Mouse (Mus musculus) megakaryocyte progenitor cell, adult 5-6 weeks (primary cell): ENCODE data around the gene Stxbp1. TPM values are rescaled to one million over a fixed set of nuclear protein-coding genes. Genes with fewer than 3 reads are reported as not detected.

Source experiments
- ATAC-seq: replicated peaks from 2 replicates; pipeline ENCODE4 v1.8.0; 2016; ENCODE audit warnings: mild to moderate bottlenecking, moderate TSS enrichment, inconsistent platforms; ENCODE audit not compliant: poor library complexity
- total RNA-seq, 2 experiments: library from RNA; stranded (forward) in 1 of 2; stranded (reverse) in 1 of 2; fragments of 157-497, 149-512 nt in 1 of 2; fragments of 200-1000 nt in 1 of 2; gene quantifications; 2 replicates each; pipeline versions ENCODE4 v1.2.3 to v1.2.4; 2015 to 2017

Gene Stxbp1
- total RNA-seq, 2 experiments from 2014 or later, result 1.6 to 4.7 TPM

DNA sequence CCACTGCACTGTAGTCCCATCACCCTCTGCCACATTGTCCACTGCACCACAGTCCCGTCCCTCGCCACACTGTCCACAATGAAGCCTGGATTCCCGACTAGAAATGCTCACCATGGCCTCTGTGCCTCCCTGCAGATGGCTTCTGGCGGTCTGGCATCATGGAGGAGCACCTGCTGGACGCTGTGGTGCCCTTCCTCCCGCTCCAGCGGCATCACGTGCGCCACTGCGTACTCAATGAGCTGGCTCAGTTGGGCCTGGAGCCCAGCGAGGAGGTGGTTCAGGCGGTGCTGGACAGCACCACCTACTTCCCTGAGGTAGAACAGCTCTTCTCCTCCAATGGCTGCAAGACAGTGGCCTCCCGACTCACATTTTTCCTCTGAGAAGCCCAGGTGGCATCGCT lies 85.7 kb downstream of the Stxbp1 start:
- ATAC-seq, result no peak

DNA sequence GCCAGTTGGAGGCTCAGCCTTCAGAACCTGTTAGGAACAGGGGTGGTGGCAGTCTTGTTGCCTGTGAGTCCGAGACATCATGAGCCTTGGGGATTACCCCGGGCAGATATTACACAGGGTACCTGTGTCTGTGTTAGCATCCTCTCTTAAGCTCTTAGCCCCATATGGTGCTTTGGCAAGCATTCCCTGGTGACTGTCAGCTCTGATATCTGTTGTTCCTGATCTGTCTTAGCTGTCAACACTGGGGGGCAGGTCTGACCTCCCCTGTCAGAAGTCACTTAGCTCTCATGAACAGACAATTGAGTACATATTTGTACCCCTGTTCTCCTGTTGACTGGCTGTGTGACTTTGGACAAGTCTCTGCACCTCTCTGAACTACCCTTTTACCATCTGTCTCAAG lies 88.0 kb downstream of the Stxbp1 start:
- ATAC-seq, result no peak

- no peak for ATAC-seq
Measured at GRCm38 (mm10) chr2:32758503-32758902, 88.5 kb downstream of the Stxbp1 start.

DNA sequence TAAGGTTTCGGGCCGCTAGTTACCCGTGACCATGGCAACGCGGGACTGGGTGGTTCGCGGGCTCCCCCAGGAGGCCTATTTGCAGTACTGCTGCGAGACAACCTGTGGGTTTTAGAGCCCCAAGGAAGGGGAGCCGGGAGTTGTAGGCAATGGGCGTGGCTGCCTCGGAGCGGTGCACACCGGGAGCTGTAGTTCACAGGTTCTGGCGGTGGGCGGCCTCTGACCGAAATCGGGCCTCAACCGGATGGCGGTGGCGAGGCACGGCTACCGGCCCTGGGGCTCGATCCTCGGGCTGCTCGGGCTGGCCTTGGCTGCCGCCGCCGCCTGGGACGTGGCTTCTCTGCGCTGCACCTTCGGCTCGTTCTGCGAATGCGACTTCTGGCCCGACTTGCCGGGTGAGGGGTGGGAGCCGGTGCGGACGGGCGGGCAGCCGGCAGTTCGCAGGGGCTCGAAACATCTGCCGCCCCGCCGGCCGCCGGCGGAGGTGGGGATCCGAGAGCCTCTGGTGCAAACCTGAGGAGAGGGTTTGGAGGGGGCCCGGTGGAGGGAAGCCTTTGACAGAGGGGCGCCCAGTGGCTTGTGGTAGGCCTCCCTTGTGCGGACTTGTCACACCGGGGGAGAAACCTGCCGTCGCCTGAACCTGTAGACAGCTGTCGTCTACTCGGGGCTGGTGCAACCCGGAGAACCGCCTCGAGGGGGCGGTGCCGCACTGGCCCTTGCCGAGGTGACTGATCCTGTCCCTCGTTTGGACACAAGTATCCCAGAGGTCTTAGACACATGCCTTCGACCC lies 89.8 kb downstream of the Stxbp1 start, which contains the start of gene Tor2a:
TSS of gene Tor2a (plus strand) at position 179 of the 790 bp plus-strand sequence.
- ATAC-seq, result peak; percentile 99

DNA sequence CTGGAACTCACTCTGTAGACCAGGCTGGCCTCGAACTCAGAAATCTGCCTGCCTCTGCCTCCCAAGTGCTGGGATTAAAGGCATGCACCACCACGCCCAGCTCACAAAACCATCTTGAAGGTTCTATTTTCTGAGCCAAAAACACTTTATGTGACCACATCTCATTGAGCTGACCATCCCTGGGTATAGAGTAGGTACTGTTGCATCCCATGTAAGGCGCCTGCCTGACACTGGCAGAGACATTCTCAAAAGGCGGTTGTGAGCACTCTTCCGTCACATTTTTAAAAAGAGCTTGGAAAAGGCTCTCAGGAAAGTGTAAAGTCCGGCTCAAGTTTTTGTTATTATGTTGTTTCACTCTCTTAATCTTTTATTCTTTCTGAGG lies 90.4 kb downstream of the Stxbp1 start:
- no peak for ATAC-seq

DNA sequence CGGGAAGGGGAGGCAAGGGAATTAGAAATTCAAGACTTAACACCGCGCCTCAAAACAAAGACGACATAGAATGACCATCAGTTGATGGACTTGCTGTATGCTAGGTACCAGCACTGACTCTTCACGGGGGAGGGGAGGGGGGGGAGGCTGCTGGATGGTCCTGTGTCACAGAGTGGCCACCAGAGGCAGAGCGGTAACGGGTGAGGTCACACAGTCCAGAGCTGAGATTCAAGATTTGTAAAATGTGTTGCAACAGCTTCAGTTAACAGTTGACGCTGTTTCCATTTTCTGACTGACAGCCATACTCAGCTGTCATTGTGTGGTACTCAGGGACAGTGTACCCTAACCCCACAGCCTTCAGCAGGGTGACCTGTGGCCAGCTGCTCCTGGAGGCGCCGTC lies 94.9 kb downstream of the Stxbp1 start:
- ATAC-seq, result no peak

DNA sequence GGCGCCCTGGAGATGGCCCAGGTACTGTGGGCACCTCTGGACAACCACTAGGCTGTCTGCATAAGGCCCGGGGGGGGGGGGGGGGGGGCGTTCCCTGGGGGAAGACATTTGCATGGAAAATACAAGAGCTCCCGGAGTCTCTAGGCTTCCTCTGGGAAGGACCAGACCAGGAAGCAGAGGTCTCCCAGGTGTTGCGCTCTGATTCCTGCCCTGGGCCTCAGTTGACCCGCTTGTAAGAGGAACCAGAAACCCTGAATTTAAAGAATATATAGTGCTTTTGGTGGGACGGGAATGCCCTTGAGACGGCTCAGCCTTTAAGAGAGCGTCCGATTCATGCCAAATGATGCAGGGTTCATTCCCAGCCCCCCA lies 95.4 kb downstream of the Stxbp1 start:
- ATAC-seq, result no peak

- ATAC-seq, result no peak
Measured at GRCm38 (mm10) chr2:32750887-32751664, 96.0 kb downstream of the Stxbp1 start.

DNA sequence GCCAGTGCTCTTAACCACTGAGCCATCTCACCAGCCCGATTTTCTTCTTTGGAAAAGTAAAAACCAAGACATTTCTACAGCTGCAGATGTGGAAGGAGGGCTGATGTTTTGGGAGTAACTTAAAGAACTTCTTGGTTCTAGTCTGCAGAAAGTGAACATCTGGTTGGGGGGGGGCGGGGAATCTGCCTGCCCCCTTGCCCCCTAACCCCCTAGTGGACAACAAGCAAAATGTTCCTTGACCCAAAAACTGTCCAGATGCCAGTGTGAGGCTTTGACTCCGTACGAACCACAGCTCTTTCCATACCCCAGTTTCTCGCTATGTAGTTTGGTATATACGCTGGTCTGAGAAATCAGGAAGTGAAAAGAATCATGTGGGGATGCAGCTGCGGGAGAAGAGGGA lies 96.8 kb downstream of the Stxbp1 start:
- ATAC-seq, result no peak

- no peak for ATAC-seq
Measured at GRCm38 (mm10) chr2:32749082-32749481, 98.0 kb downstream of the Stxbp1 start.

DNA sequence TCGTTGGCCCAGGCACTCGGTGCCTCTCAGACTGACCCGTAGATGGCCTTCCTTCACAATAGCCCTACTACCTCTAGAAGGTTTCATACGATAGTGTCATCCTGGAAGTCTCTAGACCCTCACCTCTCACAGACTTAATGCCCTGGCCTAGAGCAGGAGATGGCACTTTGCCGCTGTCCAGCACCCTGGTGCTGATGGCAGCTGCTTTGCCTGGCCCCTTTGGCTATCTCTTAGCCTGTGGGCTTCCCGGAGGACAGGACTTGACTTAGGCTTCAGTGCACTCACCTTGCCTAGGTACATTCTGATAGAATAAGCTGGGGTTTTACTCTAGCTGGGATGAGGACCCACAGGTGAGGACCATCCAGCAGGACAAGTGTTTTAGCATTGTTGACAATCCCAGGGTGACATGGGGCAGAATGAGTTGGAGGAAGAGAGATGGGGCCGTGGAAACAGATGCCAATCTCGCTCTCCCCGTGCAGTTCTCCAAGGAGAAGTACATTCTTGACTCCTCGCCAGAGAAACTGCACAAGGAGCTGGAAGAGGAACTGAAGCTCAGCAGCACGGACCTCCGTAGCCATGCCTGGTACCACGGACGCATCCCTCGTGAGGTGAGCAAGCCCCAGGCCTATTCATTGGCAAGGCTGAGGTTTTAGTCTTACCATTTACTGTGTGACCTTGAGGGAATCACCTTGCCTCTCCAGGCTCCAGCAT lies 102.6 kb downstream of the Stxbp1 start:
- ATAC-seq, result peak; percentile 57

- ATAC-seq, result no peak
Measured at GRCm38 (mm10) chr2:32742173-32742531, 104.9 kb downstream of the Stxbp1 start.

DNA sequence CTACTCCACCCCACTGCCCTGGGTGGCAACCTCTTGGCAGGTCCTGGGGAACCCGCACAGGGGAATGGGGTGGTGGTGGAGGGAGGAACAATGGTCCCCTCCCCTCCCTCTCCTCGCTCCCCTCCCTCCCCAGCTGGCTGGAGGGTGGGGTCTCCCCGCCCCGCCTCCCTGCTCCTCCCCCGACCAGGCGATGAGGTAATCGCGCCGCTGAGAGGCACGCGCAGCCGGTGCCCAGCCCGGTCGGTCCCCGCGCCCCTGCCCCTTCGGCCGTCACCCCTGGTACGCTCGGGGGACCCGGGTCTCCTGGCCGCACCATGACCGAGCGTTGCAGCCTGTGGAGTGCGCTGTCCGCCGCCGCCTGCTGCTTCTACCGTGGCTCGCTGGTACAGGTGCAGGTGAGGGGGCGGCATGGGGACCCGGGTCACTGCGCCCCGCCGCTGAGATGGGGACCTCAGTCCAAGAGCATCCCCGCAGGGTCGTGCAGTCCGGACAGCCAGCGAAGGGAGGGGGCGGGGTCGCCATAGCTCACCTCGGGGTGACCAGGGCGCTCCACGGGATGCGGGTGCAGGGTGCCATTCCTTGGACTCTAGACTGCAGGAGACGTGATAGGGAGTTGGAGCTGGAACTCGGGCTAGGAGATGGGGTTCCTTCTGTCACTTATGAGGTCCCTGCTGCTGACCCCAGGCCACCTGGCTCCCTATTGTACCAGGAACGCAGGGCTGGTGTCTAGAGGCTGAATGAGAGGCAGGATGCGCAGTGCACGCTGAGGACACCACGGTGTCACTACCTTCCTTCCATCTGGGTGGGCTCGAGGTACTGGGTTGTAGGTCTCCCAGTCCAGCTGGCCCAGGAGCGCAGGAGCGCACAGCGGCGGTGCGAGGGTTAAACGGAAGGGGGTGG lies 105.5 kb downstream of the Stxbp1 start:
- ATAC-seq, result no peak

DNA sequence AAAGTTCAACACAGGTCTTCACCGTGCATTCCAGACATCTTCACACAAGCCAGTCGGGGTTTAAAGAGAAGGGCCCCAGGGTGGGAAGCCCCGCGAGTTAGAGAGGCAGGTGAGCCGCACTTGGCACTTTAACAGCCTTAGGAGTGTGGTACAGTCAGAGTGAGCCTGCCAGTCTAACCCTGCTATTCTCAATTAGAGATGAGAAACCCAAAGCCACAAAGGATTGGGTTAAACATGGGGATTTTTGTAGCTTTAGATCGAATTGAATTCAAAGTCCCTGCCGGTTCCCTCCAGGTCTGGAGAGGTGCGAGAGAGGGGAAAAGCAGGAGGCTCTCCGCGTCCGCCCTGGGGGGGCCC lies 106.2 kb downstream of the Stxbp1 start, which contains the start of gene 6330409D20Rik:
TSS of gene 6330409D20Rik (minus strand) at position 101 of the 357 bp plus-strand sequence.
- no peak for ATAC-seq

GRCm38 (mm10) chr2:32739311-32739710 lies 107.7 kb downstream of the Stxbp1 start:
- ATAC-seq, result no peak

Other genes with a start within 250 kb of the Stxbp1 start
- gene St6galnac6, start 247.5 kb downstream of the Stxbp1 start, total RNA-seq (2015), result 7.9 and 9.4 TPM in 2 replicates
- 19.0 and 24.4 TPM in 2 replicates for gene St6galnac6, start 247.5 kb downstream of the Stxbp1 start, total RNA-seq (2017)
- gene Ak1, start 225.5 kb downstream of the Stxbp1 start, total RNA-seq (2015), result 0.12 and 1.8 TPM in 2 replicates
- gene Ak1, start 225.5 kb downstream of the Stxbp1 start, total RNA-seq (2017), result 0.12 and 0.14 TPM in 2 replicates
- 14.7 and 15.5 TPM in 2 replicates for gene Eng, start 200.7 kb downstream of the Stxbp1 start, total RNA-seq (2015)
- 6.9 and 8.5 TPM in 2 replicates for gene Eng, start 200.7 kb downstream of the Stxbp1 start, total RNA-seq (2017)
- gene Fpgs, start 143.1 kb downstream of the Stxbp1 start, total RNA-seq (2015), result 18.0 and 19.1 TPM in 2 replicates
- gene Fpgs, start 143.1 kb downstream of the Stxbp1 start, total RNA-seq (2017), result 20.7 and 27.4 TPM in 2 replicates
- 63.4 and 79.2 TPM in 2 replicates for gene Cdk9, start 134.2 kb downstream of the Stxbp1 start, total RNA-seq (2015)
- 39.3 and 42.5 TPM in 2 replicates for gene Cdk9, start 134.2 kb downstream of the Stxbp1 start, total RNA-seq (2017)
- 18.2 and 19.9 TPM in 2 replicates for gene Sh2d3c, start 126.2 kb downstream of the Stxbp1 start, total RNA-seq (2015)
- 10.3 and 10.7 TPM in 2 replicates for gene Sh2d3c, start 126.2 kb downstream of the Stxbp1 start, total RNA-seq (2017)
- not detected in 2 replicates for gene 6330409D20Rik, start 106.2 kb downstream of the Stxbp1 start, total RNA-seq (2015)
- gene 6330409D20Rik, start 106.2 kb downstream of the Stxbp1 start, total RNA-seq (2017), result not detected in 2 replicates
- gene Tor2a, start 90.0 kb downstream of the Stxbp1 start, total RNA-seq (2015), result 25.1 and 26.7 TPM in 2 replicates
- 16.2 and 24.5 TPM in 2 replicates for gene Tor2a, start 90.0 kb downstream of the Stxbp1 start, total RNA-seq (2017)
- gene Ttc16, start 71.6 kb downstream of the Stxbp1 start, total RNA-seq (2015), result 0.12 TPM in 1 of 2 replicates, not detected in the other
- 0.41 TPM in 1 of 2 replicates, not detected in the other for gene Ttc16, start 71.6 kb downstream of the Stxbp1 start, total RNA-seq (2017)
- 2.7 and 2.9 TPM in 2 replicates for gene Ptrh1, start 71.5 kb downstream of the Stxbp1 start, total RNA-seq (2015)
- 1.4 TPM in 2 replicates for gene Ptrh1, start 71.5 kb downstream of the Stxbp1 start, total RNA-seq (2017)
- not detected in 2 replicates for gene Cfap157, start 62.8 kb downstream of the Stxbp1 start, total RNA-seq (2015)
- not detected in 2 replicates for gene Cfap157, start 62.8 kb downstream of the Stxbp1 start, total RNA-seq (2017)
- 3.3 and 3.5 TPM in 2 replicates for gene Fam129b, start 28.9 kb upstream of the Stxbp1 start, total RNA-seq (2015)
- gene Fam129b, start 28.9 kb upstream of the Stxbp1 start, total RNA-seq (2017), result 6.5 and 6.8 TPM in 2 replicates
- 2,719 and 2,750 TPM in 2 replicates for gene Rpl12, start 114.3 kb upstream of the Stxbp1 start, total RNA-seq (2015)
- 2,545 and 2,724 TPM in 2 replicates for gene Rpl12, start 114.3 kb upstream of the Stxbp1 start, total RNA-seq (2017)
- 2.9 and 3.0 TPM in 2 replicates for gene Lrsam1, start 114.4 kb upstream of the Stxbp1 start, total RNA-seq (2015)
- gene Lrsam1, start 114.4 kb upstream of the Stxbp1 start, total RNA-seq (2017), result 3.5 and 3.7 TPM in 2 replicates
- 2.6 and 2.9 TPM in 2 replicates for gene Slc2a8, start 134.8 kb upstream of the Stxbp1 start, total RNA-seq (2015)
- 2.2 and 3.5 TPM in 2 replicates for gene Slc2a8, start 134.8 kb upstream of the Stxbp1 start, total RNA-seq (2017)